Mouse (Mus musculus): ENCODE data around the gene Creb5. TPM values are rescaled to one million over a fixed set of nuclear protein-coding genes. Genes with fewer than 3 reads are reported as not detected.

The Creb5 gene
- polyA plus RNA-seq, 1 experiment from 2014 or later: 14.8 TPM

GRCm38 (mm10) chr6:53530742-53531141 lies 243.7 kb downstream of the Creb5 start:
- 82% methylated on average over 8 of the region's 8 CpGs for WGBS
- no peaks in the 10 kb centered on the region for H3K4me1 ChIP-seq (replicated peaks; ENCODE audit: control insufficient read depth, insufficient read depth, low read length)
- no peak overlapping the region for H3K27ac ChIP-seq (ENCODE audit: low read length)

GRCm38 (mm10) chr6:53531461-53531860 lies 244.4 kb downstream of the Creb5 start:
- H3K36me3 ChIP-seq (ENCODE audit: control insufficient read depth, insufficient read depth): no peaks in the 10 kb centered on the region
- no peaks in the 10 kb centered on the region for H3K4me1 ChIP-seq (replicated peaks; ENCODE audit: control insufficient read depth, insufficient read depth, low read length)
- ATAC-seq: no peak
- WGBS: 95% methylated on average over 4 of the region's 4 CpGs
- H3K9me3 ChIP-seq (ENCODE audit: control insufficient read depth, low read length): no peaks in the 10 kb centered on the region
- H3K27me3 ChIP-seq (replicated peaks; ENCODE audit: control insufficient read depth, insufficient read depth, low read length): no peaks in the 10 kb centered on the region
- H3K4me2 ChIP-seq (ENCODE audit: low read length): no peak overlapping the region
- no peak overlapping the region for H3K9ac ChIP-seq (replicated peaks; ENCODE audit: low read depth, low read length)
- no peak overlapping the region for H3K27ac ChIP-seq (ENCODE audit: low read length)
- no peak overlapping the region for H3K4me3 ChIP-seq (replicated peaks; ENCODE audit: low read length)

More at GRCm38 (mm10) chr6:53530742-53531141, 243.7 kb downstream of the Creb5 start:
- H3K9me3 ChIP-seq (ENCODE audit: control insufficient read depth, low read length): no peaks in the 10 kb centered on the region
- H3K4me3 ChIP-seq (replicated peaks; ENCODE audit: low read length): no peak overlapping the region
- no peaks in the 10 kb centered on the region for H3K36me3 ChIP-seq (ENCODE audit: control insufficient read depth, insufficient read depth)
- no peak overlapping the region for H3K9ac ChIP-seq (replicated peaks; ENCODE audit: low read depth, low read length)
- ATAC-seq: no peak
- H3K4me2 ChIP-seq (ENCODE audit: low read length): no peak overlapping the region
- no peaks in the 10 kb centered on the region for H3K27me3 ChIP-seq (replicated peaks; ENCODE audit: control insufficient read depth, insufficient read depth, low read length)

- H3K4me2 ChIP-seq (ENCODE audit: low read length): no peak overlapping the region
- H3K27ac ChIP-seq (ENCODE audit: low read length): no peak overlapping the region
- no peaks in the 10 kb centered on the region for H3K36me3 ChIP-seq (ENCODE audit: control insufficient read depth, insufficient read depth)
- H3K27me3 ChIP-seq (replicated peaks; ENCODE audit: control insufficient read depth, insufficient read depth, low read length): no peaks in the 10 kb centered on the region
- no peaks in the 10 kb centered on the region for H3K4me1 ChIP-seq (replicated peaks; ENCODE audit: control insufficient read depth, insufficient read depth, low read length)
- no peak overlapping the region for H3K9ac ChIP-seq (replicated peaks; ENCODE audit: low read depth, low read length)
- 88% methylated on average over 4 of the region's 4 CpGs for WGBS
- ATAC-seq: no peak
- no peaks in the 10 kb centered on the region for H3K9me3 ChIP-seq (ENCODE audit: control insufficient read depth, low read length)
- no peak overlapping the region for H3K4me3 ChIP-seq (replicated peaks; ENCODE audit: low read length)
Observed at GRCm38 (mm10) chr6:53537530-53537929, 250.5 kb downstream of the Creb5 start.

GRCm38 (mm10) chr6:53541798-53542197 lies 254.7 kb downstream of the Creb5 start:
- H3K36me3 ChIP-seq (ENCODE audit: control insufficient read depth, insufficient read depth): no peaks in the 10 kb centered on the region
- H3K9ac ChIP-seq (replicated peaks; ENCODE audit: low read depth, low read length): no peak overlapping the region
- WGBS: 90% methylated on average over 5 of the region's 5 CpGs
- no peaks in the 10 kb centered on the region for H3K9me3 ChIP-seq (ENCODE audit: control insufficient read depth, low read length)
- H3K4me1 ChIP-seq (replicated peaks; ENCODE audit: control insufficient read depth, insufficient read depth, low read length): peaks cover 14% of the 10 kb centered on the region
- H3K4me3 ChIP-seq (replicated peaks; ENCODE audit: low read length): no peak overlapping the region
- H3K4me2 ChIP-seq (ENCODE audit: low read length): no peak overlapping the region
- no peak for ATAC-seq
- no peak overlapping the region for H3K27ac ChIP-seq (ENCODE audit: low read length)
- H3K27me3 ChIP-seq (replicated peaks; ENCODE audit: control insufficient read depth, insufficient read depth, low read length): no peaks in the 10 kb centered on the region

GRCm38 (mm10) chr6:53545483-53545900 lies 258.4 kb downstream of the Creb5 start:
- H3K4me3 ChIP-seq (replicated peaks; ENCODE audit: low read length): no peak overlapping the region
- 5% methylated on average over 2 of the region's 2 CpGs for WGBS
- no peaks in the 10 kb centered on the region for H3K9me3 ChIP-seq (ENCODE audit: control insufficient read depth, low read length)
- peak overlapping the region; percentile 25 for H3K27ac ChIP-seq (ENCODE audit: low read length)
- H3K4me1 ChIP-seq (replicated peaks; ENCODE audit: control insufficient read depth, insufficient read depth, low read length): peaks cover 23% of the 10 kb centered on the region
- peak; percentile 63 for ATAC-seq
- H3K4me2 ChIP-seq (ENCODE audit: low read length): no peak overlapping the region
- no peak overlapping the region for H3K9ac ChIP-seq (replicated peaks; ENCODE audit: low read depth, low read length)
- H3K36me3 ChIP-seq (ENCODE audit: control insufficient read depth, insufficient read depth): no peaks in the 10 kb centered on the region
- no peaks in the 10 kb centered on the region for H3K27me3 ChIP-seq (replicated peaks; ENCODE audit: control insufficient read depth, insufficient read depth, low read length)

GRCm38 (mm10) chr6:53545989-53546388 lies 258.9 kb downstream of the Creb5 start:
- no peaks in the 10 kb centered on the region for H3K36me3 ChIP-seq (ENCODE audit: control insufficient read depth, insufficient read depth)
- no peak overlapping the region for H3K4me2 ChIP-seq (ENCODE audit: low read length)
- H3K27me3 ChIP-seq (replicated peaks; ENCODE audit: control insufficient read depth, insufficient read depth, low read length): no peaks in the 10 kb centered on the region
- no peak overlapping the region for H3K9ac ChIP-seq (replicated peaks; ENCODE audit: low read depth, low read length)
- peaks cover 23% of the 10 kb centered on the region for H3K4me1 ChIP-seq (replicated peaks; ENCODE audit: control insufficient read depth, insufficient read depth, low read length)
- H3K4me3 ChIP-seq (replicated peaks; ENCODE audit: low read length): no peak overlapping the region
- no peaks in the 10 kb centered on the region for H3K9me3 ChIP-seq (ENCODE audit: control insufficient read depth, low read length)
- no peak overlapping the region for H3K27ac ChIP-seq (ENCODE audit: low read length)
- ATAC-seq: peak; percentile 33
- 2% methylated on average over 5 of the region's 5 CpGs for WGBS

- WGBS: 77% methylated on average over 6 of the region's 6 CpGs
- peaks cover 23% of the 10 kb centered on the region for H3K4me1 ChIP-seq (replicated peaks; ENCODE audit: control insufficient read depth, insufficient read depth, low read length)
Observed at GRCm38 (mm10) chr6:53548236-53548635, 261.2 kb downstream of the Creb5 start.

GRCm38 (mm10) chr6:53549409-53549808 lies 262.3 kb downstream of the Creb5 start:
- 35% methylated on average over 6 of the region's 6 CpGs for WGBS
- H3K9me3 ChIP-seq (ENCODE audit: control insufficient read depth, low read length): no peaks in the 10 kb centered on the region
- H3K36me3 ChIP-seq (ENCODE audit: control insufficient read depth, insufficient read depth): no peaks in the 10 kb centered on the region

More at GRCm38 (mm10) chr6:53548236-53548635, 261.2 kb downstream of the Creb5 start:
- Histone ChIP-seq H3K36me3 (ENCODE audit: control insufficient read depth, insufficient read depth) (no peaks in the 10 kb centered on the region), H3K9ac (replicated peaks; ENCODE audit: low read depth, low read length) (no peak overlapping the region), H3K4me2 (ENCODE audit: low read length) (no peak overlapping the region), H3K27me3 (replicated peaks; ENCODE audit: control insufficient read depth, insufficient read depth, low read length) (no peaks in the 10 kb centered on the region), H3K4me3 (replicated peaks; ENCODE audit: low read length) (no peak overlapping the region), H3K27ac (ENCODE audit: low read length) (no peak overlapping the region), H3K9me3 (ENCODE audit: control insufficient read depth, low read length) (no peaks in the 10 kb centered on the region)
- ATAC-seq: no peak

GRCm38 (mm10) chr6:53556050-53556449 lies 269.0 kb downstream of the Creb5 start:
- H3K9ac ChIP-seq (replicated peaks; ENCODE audit: low read depth, low read length): no peak overlapping the region
- H3K4me3 ChIP-seq (replicated peaks; ENCODE audit: low read length): no peak overlapping the region
- H3K9me3 ChIP-seq (ENCODE audit: control insufficient read depth, low read length): no peaks in the 10 kb centered on the region
- ATAC-seq: peak; percentile 31; the same call in 1 of the 2 replicates
- WGBS: 13% methylated on average over 6 of the region's 6 CpGs
- peaks cover 6% of the 10 kb centered on the region for H3K4me1 ChIP-seq (replicated peaks; ENCODE audit: control insufficient read depth, insufficient read depth, low read length)
- H3K27me3 ChIP-seq (replicated peaks; ENCODE audit: control insufficient read depth, insufficient read depth, low read length): no peaks in the 10 kb centered on the region
- no peak overlapping the region for H3K27ac ChIP-seq (ENCODE audit: low read length)
- no peaks in the 10 kb centered on the region for H3K36me3 ChIP-seq (ENCODE audit: control insufficient read depth, insufficient read depth)
- no peak overlapping the region for H3K4me2 ChIP-seq (ENCODE audit: low read length)

More at GRCm38 (mm10) chr6:53549409-53549808, 262.3 kb downstream of the Creb5 start:
- Histone ChIP-seq H3K27me3 (replicated peaks; ENCODE audit: control insufficient read depth, insufficient read depth, low read length) (no peaks in the 10 kb centered on the region), H3K4me1 (replicated peaks; ENCODE audit: control insufficient read depth, insufficient read depth, low read length) (peaks cover 23% of the 10 kb centered on the region), H3K4me2 (ENCODE audit: low read length) (no peak overlapping the region), H3K27ac (ENCODE audit: low read length) (no peak overlapping the region), H3K4me3 (replicated peaks; ENCODE audit: low read length) (no peak overlapping the region), H3K9ac (replicated peaks; ENCODE audit: low read depth, low read length) (no peak overlapping the region)
- no peak for ATAC-seq

- H3K9ac ChIP-seq (replicated peaks; ENCODE audit: low read depth, low read length): no peak overlapping the region
- no peak overlapping the region for H3K27ac ChIP-seq (ENCODE audit: low read length)
- H3K36me3 ChIP-seq (ENCODE audit: control insufficient read depth, insufficient read depth): no peaks in the 10 kb centered on the region
- H3K4me2 ChIP-seq (ENCODE audit: low read length): no peak overlapping the region
- H3K9me3 ChIP-seq (ENCODE audit: control insufficient read depth, low read length): no peaks in the 10 kb centered on the region
- no peaks in the 10 kb centered on the region for H3K27me3 ChIP-seq (replicated peaks; ENCODE audit: control insufficient read depth, insufficient read depth, low read length)
- H3K4me3 ChIP-seq (replicated peaks; ENCODE audit: low read length): no peak overlapping the region
- ATAC-seq: no peak
- 62% methylated on average over 5 of the region's 5 CpGs for WGBS
- H3K4me1 ChIP-seq (replicated peaks; ENCODE audit: control insufficient read depth, insufficient read depth, low read length): peaks cover 5% of the 10 kb centered on the region
Observed at GRCm38 (mm10) chr6:53560928-53561327, 273.9 kb downstream of the Creb5 start.

Measured in forebrain, embryonic 16.5 days (tissue).